Mouse (Mus musculus): ENCODE data around the gene Add2.

DNA sequence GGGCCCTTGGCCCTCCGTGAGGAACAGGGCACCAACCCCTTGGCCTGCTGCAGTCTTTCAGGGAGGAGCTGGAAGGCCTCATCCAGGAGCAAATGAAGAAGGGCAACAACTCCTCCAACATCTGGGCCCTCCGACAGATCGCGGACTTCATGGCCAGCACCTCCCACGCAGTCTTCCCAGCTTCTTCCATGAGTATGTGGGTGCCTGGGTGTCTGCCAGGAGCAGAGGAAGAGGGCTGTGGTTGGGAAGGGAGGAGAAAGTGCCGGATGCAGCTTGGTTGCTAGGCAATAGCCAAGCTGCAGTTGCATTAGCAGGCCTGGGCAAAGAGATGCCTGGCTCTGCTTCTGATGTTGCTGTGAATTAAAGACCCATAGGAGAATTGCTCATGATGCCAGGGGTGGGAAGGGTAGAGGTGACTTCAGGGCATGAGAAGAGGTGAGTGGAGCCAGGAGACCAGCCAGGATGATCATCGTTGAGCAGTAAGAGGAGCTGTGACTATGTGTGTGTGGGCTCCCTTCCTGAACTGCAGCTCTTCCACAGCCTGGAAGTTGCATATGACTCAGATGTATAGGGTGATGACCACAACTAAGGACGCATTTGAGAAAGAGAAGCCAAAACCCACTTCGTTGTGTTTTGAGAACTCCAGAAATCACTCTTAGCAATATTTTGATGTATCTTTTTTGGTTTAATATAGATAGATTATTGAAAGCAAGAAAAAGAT lies 58.5 kb downstream of the Add2 start:
- TF ChIP-seq USF1 (IDR thresholded peaks at IDR 0.05; ENCODE audit: low read depth) (no peak), CTCF (IDR thresholded peaks at IDR 0.05; ENCODE audit: control insufficient read depth, insufficient read depth, insufficient read length) (no peak), MYOG (IDR thresholded peaks at IDR 0.05; ENCODE audit: control insufficient read depth, extremely low read depth, insufficient read length) (no peak), CEBPB (IDR thresholded peaks at IDR 0.05; ENCODE audit: low read depth) (no peak)
